Mouse (Mus musculus): Measurements from ENCODE around the gene Slc18a2.
A peak's percentile ranks its signal among the peaks of the same experiment; 100 is the strongest.

The Slc18a2 gene

DNA sequence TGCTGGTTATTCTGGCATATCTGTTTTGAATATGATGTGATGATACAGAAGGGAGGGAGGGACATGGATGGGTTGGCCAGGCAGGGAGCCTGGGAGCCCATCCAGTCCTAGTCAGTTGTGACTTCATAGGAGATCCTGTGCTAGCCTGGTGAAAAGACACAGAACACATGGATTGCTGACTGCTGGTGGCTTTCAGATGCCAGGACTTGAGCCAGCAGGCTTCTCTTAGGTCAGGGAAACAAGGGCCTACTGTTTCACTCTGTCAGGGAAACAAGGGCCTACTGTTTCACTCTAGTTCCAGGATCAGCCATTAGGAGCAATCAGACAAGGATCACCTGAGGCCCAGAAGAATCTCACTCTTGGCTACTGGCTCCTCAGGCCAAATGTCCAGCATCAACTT lies 20.1 kb downstream of the Slc18a2 start:
- DNase-seq, result no peak

DNA sequence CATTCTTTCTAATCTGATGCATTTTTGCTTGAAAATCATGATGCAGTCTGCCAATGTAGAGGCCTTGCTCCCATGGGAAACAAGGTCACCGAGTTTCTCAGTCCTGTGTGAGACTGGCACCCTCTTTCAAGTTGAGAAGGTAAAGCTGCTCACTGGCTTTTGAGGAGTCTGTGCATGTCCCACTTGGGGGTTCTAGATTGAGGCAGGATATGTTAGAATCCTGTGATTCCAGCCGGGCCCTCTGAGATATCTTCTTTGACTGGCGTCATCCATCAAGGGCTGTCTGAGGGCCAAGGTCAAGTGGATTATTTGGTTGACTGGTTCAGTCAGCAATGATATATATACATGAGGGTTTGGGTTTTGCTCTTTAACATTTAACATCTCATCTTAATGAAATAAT lies 21.3 kb downstream of the Slc18a2 start:
- no peak for DNase-seq

DNA sequence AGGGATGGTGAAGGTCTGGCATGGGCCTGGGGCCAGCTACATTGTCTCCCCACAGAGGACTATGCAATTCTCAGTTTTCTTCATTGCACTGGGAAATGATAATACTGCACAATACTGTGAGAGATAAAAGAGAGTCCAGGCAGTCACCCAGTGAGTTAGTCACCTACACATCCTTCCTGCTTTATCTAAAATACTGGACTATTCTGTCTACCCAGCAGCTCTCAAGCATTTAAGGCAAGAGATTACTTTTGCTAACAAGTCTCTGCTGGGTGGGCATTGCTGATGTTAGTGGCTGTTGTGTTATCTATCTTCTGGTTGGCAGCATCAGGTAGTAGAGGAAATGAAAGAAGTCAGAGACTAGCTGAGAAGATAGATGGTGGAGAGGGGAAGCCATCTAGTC lies 28.3 kb downstream of the Slc18a2 start:
- no peak for DNase-seq

DNA sequence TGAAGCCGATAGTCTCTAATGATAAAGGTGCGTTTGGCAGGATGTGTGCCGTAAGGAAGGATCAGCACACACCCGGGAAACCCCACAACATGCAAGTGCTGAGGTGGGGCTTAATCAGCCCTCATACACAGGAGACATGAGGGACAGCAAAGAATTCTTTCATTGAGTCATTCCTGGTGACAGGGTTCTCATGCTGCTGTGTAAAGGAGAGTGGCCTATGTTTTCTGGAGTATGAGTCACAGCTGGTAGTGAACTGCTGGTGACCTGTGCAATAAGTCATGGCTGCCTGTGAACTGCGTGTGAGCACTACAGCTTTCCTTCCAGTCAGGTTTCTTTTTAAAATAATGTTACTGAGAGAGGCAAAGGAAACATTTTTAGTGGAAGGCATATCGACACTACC lies 29.1 kb downstream of the Slc18a2 start:
- no peak for DNase-seq

DNA sequence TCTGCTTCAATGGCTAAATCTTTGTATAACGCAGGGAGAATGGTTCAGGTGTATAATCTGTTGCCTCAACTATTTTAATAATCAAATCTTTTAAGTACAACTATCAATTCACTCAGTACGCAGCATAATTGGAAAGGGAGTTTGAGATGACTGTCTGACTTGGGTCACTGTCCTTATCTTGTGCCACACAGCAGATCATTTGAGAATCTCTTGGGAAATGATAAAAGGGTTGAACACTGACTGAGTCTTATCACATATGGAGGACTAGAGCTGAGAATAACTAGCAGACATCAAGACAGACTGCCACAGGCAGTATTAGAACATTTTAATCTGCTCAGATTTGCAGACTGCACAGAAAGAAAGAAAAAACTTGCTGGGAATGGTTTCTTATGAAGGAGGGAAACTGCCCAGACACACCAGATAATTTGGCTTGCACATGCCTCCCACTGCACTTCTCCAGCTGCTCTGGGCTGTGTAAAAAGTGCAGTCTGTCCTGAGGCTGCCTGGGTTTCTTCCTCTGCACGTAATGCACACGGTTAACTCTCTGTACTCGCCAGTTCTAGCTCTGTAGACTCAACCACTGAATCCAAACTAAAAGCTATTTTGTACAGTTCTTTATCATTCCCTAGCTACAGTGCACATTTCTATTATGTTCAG lies 31.6 kb downstream of the Slc18a2 start:
- no peak for DNase-seq

DNA sequence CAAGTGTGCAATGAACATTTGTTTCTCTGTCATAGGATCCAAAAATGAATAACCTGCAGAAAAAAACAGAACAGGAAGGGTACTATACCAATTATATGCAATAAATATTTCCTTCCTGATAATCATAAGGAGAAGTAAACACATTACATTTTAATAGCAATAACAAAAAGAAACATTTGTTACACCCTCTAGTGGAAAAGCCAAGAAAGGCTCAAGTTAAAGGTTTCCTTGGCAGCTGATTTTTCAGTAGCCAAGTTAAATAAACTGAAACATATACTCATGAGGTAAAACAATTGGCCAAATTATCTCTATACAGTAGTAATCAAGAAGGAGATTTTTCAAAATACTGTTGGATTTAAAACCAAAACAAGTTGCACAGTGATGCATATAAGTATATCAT lies 54.6 kb downstream of the Slc18a2 start:
- no peak for DNase-seq

DNA sequence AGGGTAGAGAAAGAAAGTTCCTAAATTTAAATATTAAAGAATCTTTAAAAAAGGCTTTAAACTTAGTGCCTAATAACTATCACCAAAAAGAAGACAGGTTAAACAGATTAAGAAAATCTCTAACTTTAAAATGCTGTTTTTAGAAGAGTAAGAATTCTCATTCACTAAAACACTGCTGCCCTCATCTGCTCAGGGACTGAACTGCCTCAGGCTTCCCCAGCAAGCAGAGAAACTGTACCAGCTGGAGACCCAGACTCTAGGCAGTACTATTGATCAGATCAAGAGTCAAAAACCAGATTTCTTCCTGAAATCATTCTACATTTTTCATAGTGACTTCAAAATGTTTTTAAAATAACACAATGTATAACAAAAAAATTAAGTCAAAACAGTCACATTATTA lies 55.9 kb downstream of the Slc18a2 start:
- DNase-seq, result no peak

DNA sequence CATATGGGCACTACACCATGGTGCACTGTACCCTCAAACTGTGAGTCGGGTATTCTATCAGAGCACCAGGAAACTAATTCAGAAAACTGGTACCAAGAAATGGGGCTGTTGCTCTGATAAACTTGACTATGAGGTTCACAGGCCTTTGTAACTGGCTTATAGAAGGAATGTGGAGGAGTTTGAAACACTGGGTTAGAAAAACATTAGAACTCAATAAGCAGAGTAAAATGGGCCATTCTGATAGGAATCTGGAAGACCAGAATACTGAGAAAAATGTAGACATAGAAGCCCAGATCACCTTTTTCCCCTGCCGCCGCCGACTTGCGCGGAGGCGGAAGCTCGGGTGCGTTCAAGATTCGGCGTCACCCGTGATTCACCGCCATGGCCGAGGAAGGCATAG lies 61.3 kb downstream of the Slc18a2 start, which contains the start of gene Rps12-ps3:
Gene Rps12-ps3, plus strand, starts transcription at position 301 of the 400 bp plus-strand sequence.
- no peak for DNase-seq

DNA sequence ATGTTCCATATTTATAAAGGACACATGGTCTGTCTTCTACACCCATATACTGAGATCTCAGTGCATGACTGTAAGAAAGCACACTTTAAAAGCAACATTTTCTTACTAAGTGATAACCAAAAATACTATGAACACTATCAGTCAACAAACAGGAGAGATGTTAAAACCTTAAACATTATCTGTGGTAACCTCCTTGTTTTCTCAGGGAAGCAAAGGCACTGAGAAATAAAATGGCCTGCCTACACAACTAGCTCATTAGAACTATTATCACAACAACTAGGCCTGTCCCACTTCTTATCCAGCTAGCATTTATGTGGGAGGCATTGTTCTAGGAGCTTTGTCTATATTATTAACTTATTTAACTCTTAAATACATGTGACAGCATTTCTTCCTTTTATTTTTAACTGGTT lies 70.1 kb downstream of the Slc18a2 start:
- DNase-seq, result no peak

DNA sequence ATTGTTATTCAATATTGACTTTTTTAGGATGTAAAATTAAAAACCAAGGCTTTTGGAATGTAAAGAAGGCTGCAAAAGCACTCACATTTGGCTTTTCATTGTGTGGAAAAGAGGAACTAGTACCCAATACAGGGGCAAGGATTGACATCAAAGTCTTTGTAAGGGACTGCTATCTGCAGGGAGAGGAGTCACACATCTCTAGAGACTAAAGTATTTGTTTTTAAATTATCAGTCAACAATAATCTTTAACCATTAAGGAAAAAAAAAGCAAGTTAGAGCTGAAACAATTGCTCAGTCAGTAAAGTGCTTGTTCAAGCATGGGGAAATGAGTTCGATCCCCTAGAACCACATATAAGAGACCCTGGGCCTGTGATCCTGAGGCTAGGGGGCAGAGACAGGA lies 76.0 kb downstream of the Slc18a2 start:
- DNase-seq, result no peak

DNA sequence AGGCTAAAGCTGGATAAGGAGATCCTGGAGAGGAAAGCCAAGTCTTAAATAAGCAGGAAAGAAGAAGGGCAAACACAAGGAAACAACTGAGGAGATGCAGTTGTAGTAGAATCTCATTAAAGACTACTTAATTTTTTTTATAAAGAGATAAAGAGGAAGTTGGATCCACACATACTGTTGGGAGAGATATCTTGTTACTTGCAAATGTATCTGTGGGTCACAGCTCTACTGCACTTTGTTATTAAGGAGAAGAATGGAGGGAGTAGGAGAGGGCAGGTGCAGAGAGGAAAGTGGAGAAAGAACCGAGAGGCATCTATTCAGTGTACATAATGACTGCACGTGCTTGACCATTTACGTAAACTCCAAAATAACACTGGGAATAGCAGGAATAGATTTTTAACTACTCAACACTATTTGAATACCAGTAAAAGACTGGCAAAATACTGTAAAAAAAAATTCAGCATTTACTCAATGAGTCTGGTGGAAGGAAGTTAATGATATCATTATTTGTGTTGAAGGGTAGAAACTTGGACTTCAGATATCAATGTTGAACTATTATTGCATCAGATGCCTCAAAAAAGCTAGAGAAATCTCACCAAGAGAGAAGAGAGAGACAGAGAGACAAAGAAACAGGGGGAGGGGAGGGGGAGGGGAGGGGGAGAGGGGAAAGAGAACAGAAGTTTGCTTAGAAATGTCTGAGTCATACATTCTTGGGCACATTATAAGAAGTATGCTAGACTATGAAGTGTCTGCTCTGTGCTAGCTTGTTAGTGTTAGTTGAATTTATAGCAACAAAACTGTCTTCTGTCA lies 77.4 kb downstream of the Slc18a2 start:
- DNase-seq, result no peak

DNA sequence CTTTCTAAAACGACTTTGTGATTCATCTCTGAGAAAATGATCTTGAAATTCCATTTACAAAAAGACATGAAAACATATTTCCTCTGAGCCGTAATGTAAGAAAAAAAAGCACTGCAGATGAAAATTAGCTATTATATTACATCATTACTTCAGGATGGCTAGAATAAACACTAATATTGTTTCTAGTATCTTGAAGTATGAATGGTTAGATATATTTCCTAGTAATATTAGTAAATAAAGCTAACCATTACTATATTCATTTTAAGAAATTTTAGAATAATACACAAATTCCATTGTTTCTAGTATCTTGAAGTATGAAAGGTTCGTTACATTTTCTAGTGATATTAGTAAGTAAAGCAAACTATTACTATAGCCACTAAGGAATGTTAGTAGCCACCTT lies 79.2 kb downstream of the Slc18a2 start:
- no peak for DNase-seq

DNA sequence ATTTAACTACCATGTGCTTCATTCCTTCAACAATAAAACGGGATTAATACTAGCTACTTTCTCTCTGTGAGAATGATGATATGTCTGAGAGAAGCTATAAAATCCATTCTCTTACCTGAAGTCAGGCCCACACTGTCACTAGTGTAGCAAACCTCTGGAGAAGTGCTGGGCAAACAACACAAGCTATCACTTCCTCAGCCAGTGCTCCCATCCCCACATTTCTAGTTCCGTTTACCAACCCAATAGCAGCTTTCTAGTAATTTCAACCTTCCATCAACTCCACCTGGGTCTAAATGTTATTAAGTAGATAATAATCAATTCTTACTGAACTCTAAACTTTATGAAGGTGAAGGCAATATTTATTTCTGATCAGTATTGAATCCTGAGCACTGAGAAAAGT lies 82.3 kb downstream of the Slc18a2 start:
- DNase-seq, result no peak

DNA sequence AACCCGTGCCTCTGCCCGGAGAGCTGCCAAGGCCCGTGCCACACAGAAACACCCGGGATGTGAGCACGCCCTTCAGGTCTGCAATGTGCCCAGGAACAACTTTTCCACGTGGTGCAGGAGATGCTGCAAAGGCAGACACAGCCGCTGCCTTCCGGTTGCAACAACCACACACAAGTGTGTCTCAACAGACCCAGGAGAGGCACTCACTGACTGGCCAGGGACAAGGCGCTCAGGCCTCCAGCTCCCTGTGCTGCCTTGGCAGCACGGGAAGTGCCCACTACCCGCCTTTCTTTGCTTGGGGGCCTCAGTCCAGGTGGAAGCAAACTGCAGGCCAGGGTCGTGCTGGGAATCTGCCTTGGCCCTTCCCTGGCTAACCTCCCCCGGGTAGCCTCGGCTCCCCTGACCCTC lies 83.6 kb downstream of the Slc18a2 start:
- DNase-seq, result peak; percentile 32

DNA sequence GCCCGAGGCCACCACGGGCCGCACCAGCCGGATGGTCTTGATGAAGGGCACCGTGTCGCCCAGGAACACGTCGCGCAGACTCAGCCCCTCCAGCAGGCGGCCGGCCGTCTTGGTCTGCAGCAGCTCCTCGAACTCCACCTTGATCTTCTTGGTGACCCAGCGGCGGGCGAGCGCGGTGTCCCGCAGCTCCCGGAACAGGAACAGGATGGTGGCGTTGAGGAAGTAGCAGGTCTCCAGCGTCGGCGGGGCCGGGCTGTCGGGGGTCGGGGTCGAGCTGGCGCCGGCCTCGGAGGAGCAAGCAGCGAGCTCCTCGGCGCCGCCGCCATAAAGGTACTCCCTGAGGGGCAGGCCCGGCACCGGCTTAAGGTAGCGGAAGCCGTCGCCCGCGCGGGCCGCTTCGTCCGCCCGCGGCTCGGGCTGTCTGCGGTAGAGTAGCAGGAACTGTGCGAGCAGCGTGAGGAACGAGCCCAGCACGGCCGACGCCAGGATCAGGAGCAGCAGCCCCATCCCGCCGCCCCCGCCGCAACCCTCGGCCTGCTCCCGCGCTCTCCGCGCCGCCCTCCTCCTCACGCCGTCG lies 84.5 kb downstream of the Slc18a2 start:
- peak; percentile 65 for DNase-seq

Data from cerebellum, adult 11-12 months (tissue).